Mouse (Mus musculus): ENCODE results near the gene Ccdc60. TPM values are rescaled to one million over a fixed set of nuclear protein-coding genes. Genes with fewer than 3 reads are reported as not detected.

Gene Ccdc60
- 2.0 and 2.2 TPM in 2 replicates for polyA plus RNA-seq (2014; fragmentation: Nextera tagmentation; extraction: Ambion mirVana)

DNA sequence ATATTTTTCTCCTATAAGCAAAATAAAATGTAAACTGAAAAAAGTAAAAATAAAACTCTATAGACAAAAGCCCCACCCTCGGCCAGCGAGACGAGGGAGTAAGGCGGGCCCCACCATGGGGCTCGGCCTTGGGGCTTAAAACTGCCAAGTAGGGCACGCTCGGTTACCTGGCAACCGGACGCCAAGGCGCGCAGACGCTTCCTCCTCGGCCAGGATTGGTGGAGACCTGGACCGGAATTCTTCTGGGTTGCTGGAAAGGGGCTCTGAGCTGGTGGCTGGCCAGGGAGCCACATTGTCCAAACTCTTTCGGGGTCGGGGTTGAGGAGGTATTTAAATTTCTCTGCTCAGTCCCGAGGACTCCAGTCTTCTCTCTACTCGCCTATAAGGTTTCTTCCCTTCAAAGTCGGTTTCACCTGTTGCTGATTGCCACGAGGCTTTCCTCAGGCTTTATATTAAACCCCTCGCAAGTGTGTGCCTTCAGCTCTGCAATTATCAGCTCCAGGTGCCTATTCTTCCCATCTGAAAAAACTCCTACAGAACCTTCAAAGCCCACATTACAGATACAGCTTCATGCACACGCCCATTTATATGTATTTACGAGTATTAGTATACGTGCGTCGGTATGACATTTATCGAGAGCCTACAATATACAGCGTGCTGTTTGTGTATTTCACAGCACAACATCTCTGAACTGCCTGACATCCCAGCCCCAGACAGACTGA, at the start of gene Ccdc60:
Gene Ccdc60 (minus strand): TSS at position 137 of the 722 bp plus-strand sequence.
- H3K9me3 ChIP-seq (ENCODE audit: control insufficient read depth, low read length) = no peaks in the 10 kb centered on the region
- peak; percentile 79 for DNase-seq (ENCODE audit: low spot score)
- no peaks in the 10 kb centered on the region for H3K27me3 ChIP-seq (ENCODE audit: control insufficient read depth, insufficient read depth, low read length)
- no peaks in the 10 kb centered on the region for H3K36me3 ChIP-seq (ENCODE audit: control insufficient read depth, insufficient read depth, low read length)
- peak within 1 kb of the TSS; percentile 34; the same call in 1 of the 2 replicates for H3K9ac ChIP-seq (ENCODE audit: low read depth, low read length)
- H3K4me2 ChIP-seq (replicated peaks; ENCODE audit: low read depth, low read length) = peak within 1 kb of the TSS; percentile 38
- H3K27ac ChIP-seq (ENCODE audit: low read depth, low read length) = no peak within 1 kb of the TSS; the same call in 1 of the 2 replicates
- peak; percentile 75 for ATAC-seq (ENCODE audit: low FRiP score)
- no peak within 1 kb of the TSS for H3K4me3 ChIP-seq (ENCODE audit: low read depth, low read length)
- peaks cover 9% of the 10 kb centered on the region for H3K4me1 ChIP-seq (replicated peaks; ENCODE audit: control insufficient read depth, insufficient read depth, low read length)
- 5% methylated on average over 28 of the region's 28 CpGs for WGBS

- Histone ChIP-seq H3K9me3 (ENCODE audit: control insufficient read depth, low read length) (no peaks in the 10 kb centered on the region), H3K27ac (ENCODE audit: low read depth, low read length) (no peak overlapping the region), H3K9ac (ENCODE audit: low read depth, low read length) (no peak overlapping the region), H3K4me3 (ENCODE audit: low read depth, low read length) (no peak overlapping the region), H3K27me3 (ENCODE audit: control insufficient read depth, insufficient read depth, low read length) (no peaks in the 10 kb centered on the region), H3K36me3 (ENCODE audit: control insufficient read depth, insufficient read depth, low read length) (no peaks in the 10 kb centered on the region), H3K4me1 (replicated peaks; ENCODE audit: control insufficient read depth, insufficient read depth, low read length) (no peaks in the 10 kb centered on the region), H3K4me2 (replicated peaks; ENCODE audit: low read depth, low read length) (no peak overlapping the region)
- DNase-seq (ENCODE audit: low spot score) (no peak), ATAC-seq (ENCODE audit: low FRiP score) (no peak)
These were observed 47.4 kb upstream of the Ccdc60 start for GRCm38 (mm10) chr5:116336191-116336590.

DNA sequence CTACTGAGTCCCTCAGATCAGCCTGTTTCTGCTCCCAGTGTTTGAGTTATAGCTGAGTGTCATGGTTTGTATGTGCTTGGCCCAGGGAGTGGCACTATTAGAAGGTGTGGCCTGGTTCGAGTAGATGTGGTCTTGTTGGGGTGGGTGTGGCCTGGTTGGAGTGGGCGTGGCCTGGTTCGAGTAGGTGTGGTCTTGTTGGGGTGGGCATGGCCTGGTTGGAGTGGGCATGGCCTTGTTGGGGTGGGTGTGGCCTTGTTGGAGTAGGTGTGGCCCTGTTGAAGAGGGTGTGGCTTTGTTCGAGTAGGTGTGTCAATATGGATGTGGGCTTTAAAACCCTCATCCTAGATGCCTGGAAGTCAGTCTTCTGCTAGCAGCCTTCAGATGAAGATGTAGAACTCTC, 40.1 kb upstream of the Ccdc60 start:
- Histone ChIP-seq H3K4me3 (ENCODE audit: low read depth, low read length) (no peak overlapping the region), H3K27ac (ENCODE audit: low read depth, low read length) (no peak overlapping the region), H3K4me2 (replicated peaks; ENCODE audit: low read depth, low read length) (no peak overlapping the region), H3K36me3 (ENCODE audit: control insufficient read depth, insufficient read depth, low read length) (no peaks in the 10 kb centered on the region), H3K9ac (ENCODE audit: low read depth, low read length) (no peak overlapping the region), H3K4me1 (replicated peaks; ENCODE audit: control insufficient read depth, insufficient read depth, low read length) (no peaks in the 10 kb centered on the region; the same call in 1 of the 2 replicates), H3K9me3 (ENCODE audit: control insufficient read depth, low read length) (no peaks in the 10 kb centered on the region; the same call in 1 of the 2 replicates), H3K27me3 (ENCODE audit: control insufficient read depth, insufficient read depth, low read length) (no peaks in the 10 kb centered on the region)
- 92% methylated on average over 4 of the region's 4 CpGs for WGBS
- DNase-seq (ENCODE audit: low spot score) (no peak), ATAC-seq (ENCODE audit: low FRiP score) (no peak)

GRCm38 (mm10) chr5:116323401-116323800, 34.6 kb upstream of the Ccdc60 start:
- H3K36me3 ChIP-seq (ENCODE audit: control insufficient read depth, insufficient read depth, low read length) = no peaks in the 10 kb centered on the region
- no peak overlapping the region for H3K4me3 ChIP-seq (ENCODE audit: low read depth, low read length)
- WGBS = 36% methylated on average over 5 of the region's 5 CpGs
- no peaks in the 10 kb centered on the region; the same call in 1 of the 2 replicates for H3K9me3 ChIP-seq (ENCODE audit: control insufficient read depth, low read length)
- no peak for DNase-seq (ENCODE audit: low spot score)
- H3K4me1 ChIP-seq (replicated peaks; ENCODE audit: control insufficient read depth, insufficient read depth, low read length) = peaks cover 4% of the 10 kb centered on the region; the same call in 1 of the 2 replicates
- no peak for ATAC-seq (ENCODE audit: low FRiP score)
- 0 out of 2 replicates have a peak, but pooled peaks cover 3% of the 10 kb centered on the region for H3K27me3 ChIP-seq (ENCODE audit: control insufficient read depth, insufficient read depth, low read length)
- 0 out of 2 replicates have a peak overlapping the region, but pooled peaks have one; percentile 25 for H3K27ac ChIP-seq (ENCODE audit: low read depth, low read length)
- no peak overlapping the region for H3K4me2 ChIP-seq (replicated peaks; ENCODE audit: low read depth, low read length)
- no peak overlapping the region for H3K9ac ChIP-seq (ENCODE audit: low read depth, low read length)

DNA sequence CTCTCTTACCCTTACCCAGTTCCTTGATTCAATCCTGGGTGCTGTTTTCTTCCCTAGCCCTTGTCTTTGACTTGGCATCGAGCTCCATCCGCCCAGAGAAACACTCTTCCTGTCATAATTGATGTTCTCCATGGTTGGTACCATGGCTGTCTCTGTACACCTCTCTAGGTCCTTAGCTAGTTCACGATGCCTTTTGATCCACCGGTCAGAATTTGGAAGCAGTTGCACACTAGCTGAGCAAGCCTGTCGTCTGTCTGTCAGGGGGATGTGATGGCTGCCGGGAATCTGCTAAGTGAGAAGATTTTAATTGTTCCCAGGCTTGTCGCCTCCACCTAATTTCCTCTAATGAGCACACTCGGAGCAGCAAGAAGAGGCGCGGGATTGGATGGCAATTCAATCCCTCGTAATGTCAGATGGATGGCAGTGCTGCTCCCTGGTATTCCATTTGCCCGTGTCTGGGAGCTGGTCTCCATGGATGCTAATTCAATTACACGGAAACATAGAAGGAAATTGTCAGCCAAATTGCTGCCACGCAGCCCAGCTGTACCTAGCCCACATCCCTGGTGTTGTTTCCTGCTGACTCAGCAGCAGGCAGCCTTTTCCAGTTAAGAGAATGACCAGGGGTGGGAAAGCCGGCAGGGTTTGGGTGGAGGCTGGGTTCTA, 33.7 kb upstream of the Ccdc60 start:
- Histone ChIP-seq H3K27ac (ENCODE audit: low read depth, low read length) (peak overlapping the region; percentile 62), H3K4me2 (replicated peaks; ENCODE audit: low read depth, low read length) (no peak overlapping the region), H3K4me3 (ENCODE audit: low read depth, low read length) (no peak overlapping the region), H3K27me3 (ENCODE audit: control insufficient read depth, insufficient read depth, low read length) (0 out of 2 replicates have a peak, but pooled peaks cover 3% of the 10 kb centered on the region), H3K9me3 (ENCODE audit: control insufficient read depth, low read length) (no peaks in the 10 kb centered on the region; the same call in 1 of the 2 replicates), H3K9ac (ENCODE audit: low read depth, low read length) (no peak overlapping the region), H3K4me1 (replicated peaks; ENCODE audit: control insufficient read depth, insufficient read depth, low read length) (peaks cover 4% of the 10 kb centered on the region; the same call in 1 of the 2 replicates), H3K36me3 (ENCODE audit: control insufficient read depth, insufficient read depth, low read length) (no peaks in the 10 kb centered on the region)
- DNase-seq (ENCODE audit: low spot score) (peak; percentile 61), ATAC-seq (ENCODE audit: low FRiP score) (peak; percentile 80)
- 36% methylated on average over 15 of the region's 15 CpGs for WGBS

DNA sequence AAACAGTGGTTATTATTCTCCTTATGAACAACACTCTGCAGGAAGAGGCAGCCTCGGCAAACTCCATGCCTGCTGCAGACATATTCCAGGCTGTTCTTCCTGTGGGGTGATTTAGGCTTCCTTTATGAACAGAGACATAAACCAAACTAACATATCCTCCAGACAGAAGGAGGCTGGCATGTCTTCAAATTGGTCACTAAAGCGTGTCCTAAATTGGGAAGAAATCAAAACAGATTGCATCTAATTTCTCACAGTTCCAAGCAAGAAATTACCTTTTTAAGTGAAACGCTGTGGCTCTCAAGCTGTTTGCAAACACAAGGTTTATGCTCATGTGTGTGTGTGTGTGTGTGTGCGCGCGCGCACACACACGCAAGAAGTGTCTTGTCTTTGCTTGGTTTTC, 24.9 kb upstream of the Ccdc60 start:
- DNase-seq (ENCODE audit: low spot score) (no peak), ATAC-seq (ENCODE audit: low FRiP score) (no peak)
- no peak overlapping the region for H3K9ac ChIP-seq (ENCODE audit: low read depth, low read length)
- no peaks in the 10 kb centered on the region for H3K4me1 ChIP-seq (replicated peaks; ENCODE audit: control insufficient read depth, insufficient read depth, low read length)
- H3K27ac ChIP-seq (ENCODE audit: low read depth, low read length) = no peak overlapping the region
- no peaks in the 10 kb centered on the region for H3K27me3 ChIP-seq (ENCODE audit: control insufficient read depth, insufficient read depth, low read length)
- no peaks in the 10 kb centered on the region for H3K36me3 ChIP-seq (ENCODE audit: control insufficient read depth, insufficient read depth, low read length)
- no peaks in the 10 kb centered on the region for H3K9me3 ChIP-seq (ENCODE audit: control insufficient read depth, low read length)
- no peak overlapping the region for H3K4me3 ChIP-seq (ENCODE audit: low read depth, low read length)
- no peak overlapping the region for H3K4me2 ChIP-seq (replicated peaks; ENCODE audit: low read depth, low read length)
- WGBS = 87% methylated on average over 8 of the region's 8 CpGs

DNA sequence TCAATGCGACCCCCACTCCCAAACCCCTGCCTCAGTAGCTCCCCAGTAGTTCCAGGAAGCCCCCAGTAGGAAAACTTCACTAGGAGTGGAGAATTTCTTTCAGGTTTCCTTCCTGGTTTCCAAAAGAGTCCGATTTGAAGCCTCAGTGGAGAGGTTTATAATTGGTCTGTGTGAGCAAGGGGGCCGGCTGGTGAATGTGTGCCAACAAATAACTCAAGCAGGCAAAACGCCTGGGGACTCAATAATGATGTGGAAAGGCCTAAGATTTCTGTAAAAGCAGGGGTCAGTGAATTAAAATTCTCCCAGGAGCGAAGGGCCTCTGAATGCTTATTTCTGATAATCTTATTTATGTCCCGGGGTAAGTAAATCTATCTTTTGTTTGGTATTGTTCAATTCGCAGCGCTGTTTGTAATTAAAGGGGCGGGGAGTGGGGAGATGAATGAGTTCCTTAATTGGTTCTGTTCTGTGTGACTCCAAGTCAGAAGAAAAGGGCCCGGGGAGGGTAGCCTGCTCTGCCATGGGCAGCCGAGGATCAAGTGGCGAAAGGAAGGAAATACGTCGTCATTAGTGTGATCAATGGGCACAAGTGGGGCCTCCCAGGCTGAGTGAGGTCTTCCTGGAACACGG, 23.4 kb upstream of the Ccdc60 start:
- Histone ChIP-seq H3K4me2 (replicated peaks; ENCODE audit: low read depth, low read length) (no peak overlapping the region), H3K36me3 (ENCODE audit: control insufficient read depth, insufficient read depth, low read length) (no peaks in the 10 kb centered on the region), H3K4me3 (ENCODE audit: low read depth, low read length) (no peak overlapping the region), H3K9me3 (ENCODE audit: control insufficient read depth, low read length) (no peaks in the 10 kb centered on the region), H3K9ac (ENCODE audit: low read depth, low read length) (no peak overlapping the region), H3K4me1 (replicated peaks; ENCODE audit: control insufficient read depth, insufficient read depth, low read length) (no peaks in the 10 kb centered on the region), H3K27me3 (ENCODE audit: control insufficient read depth, insufficient read depth, low read length) (no peaks in the 10 kb centered on the region), H3K27ac (ENCODE audit: low read depth, low read length) (no peak overlapping the region)
- ATAC-seq (ENCODE audit: low FRiP score) (no peak), DNase-seq (ENCODE audit: low spot score) (peak; percentile 41)
- WGBS = 45% methylated on average over 15 of the region's 15 CpGs

DNA sequence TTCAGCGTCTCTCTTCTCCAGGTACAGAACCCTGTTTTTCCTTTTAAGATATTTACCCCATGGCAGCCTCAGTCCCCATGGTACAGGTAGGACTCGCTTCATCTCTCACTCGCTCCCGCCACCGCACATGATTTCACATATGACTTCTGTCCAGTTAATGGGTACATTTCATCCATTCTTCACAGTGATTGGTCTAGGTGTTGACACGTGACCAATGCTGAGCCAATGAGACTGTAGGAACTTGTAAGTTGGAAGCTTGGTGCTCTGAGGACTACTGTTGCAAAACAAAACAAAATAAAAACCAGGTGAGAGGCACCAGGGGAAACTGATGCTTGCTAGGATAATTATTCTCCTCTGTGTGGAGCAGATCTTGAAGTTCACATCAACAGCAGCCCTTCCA, 22.9 kb upstream of the Ccdc60 start:
- H3K27me3 ChIP-seq (ENCODE audit: control insufficient read depth, insufficient read depth, low read length) = no peaks in the 10 kb centered on the region
- H3K4me1 ChIP-seq (replicated peaks; ENCODE audit: control insufficient read depth, insufficient read depth, low read length) = no peaks in the 10 kb centered on the region
- no peak overlapping the region for H3K27ac ChIP-seq (ENCODE audit: low read depth, low read length)
- ATAC-seq (ENCODE audit: low FRiP score) (no peak), DNase-seq (ENCODE audit: low spot score) (no peak)
- 93% methylated on average over 6 of the region's 6 CpGs for WGBS
- H3K9ac ChIP-seq (ENCODE audit: low read depth, low read length) = no peak overlapping the region
- H3K4me2 ChIP-seq (replicated peaks; ENCODE audit: low read depth, low read length) = no peak overlapping the region
- no peaks in the 10 kb centered on the region for H3K9me3 ChIP-seq (ENCODE audit: control insufficient read depth, low read length)
- H3K4me3 ChIP-seq (ENCODE audit: low read depth, low read length) = no peak overlapping the region
- no peaks in the 10 kb centered on the region for H3K36me3 ChIP-seq (ENCODE audit: control insufficient read depth, insufficient read depth, low read length)
